Mouse (Mus musculus): ENCODE data around the gene Galnt9. TPM values are rescaled to one million over a fixed set of nuclear protein-coding genes. Genes with fewer than 3 reads are reported as not detected.
A peak's percentile ranks its signal among the peaks of the same experiment; 100 is the strongest.

The Galnt9 gene
- polyA plus RNA-seq, 1 experiment from 2014 or later: 15.5 TPM

DNA sequence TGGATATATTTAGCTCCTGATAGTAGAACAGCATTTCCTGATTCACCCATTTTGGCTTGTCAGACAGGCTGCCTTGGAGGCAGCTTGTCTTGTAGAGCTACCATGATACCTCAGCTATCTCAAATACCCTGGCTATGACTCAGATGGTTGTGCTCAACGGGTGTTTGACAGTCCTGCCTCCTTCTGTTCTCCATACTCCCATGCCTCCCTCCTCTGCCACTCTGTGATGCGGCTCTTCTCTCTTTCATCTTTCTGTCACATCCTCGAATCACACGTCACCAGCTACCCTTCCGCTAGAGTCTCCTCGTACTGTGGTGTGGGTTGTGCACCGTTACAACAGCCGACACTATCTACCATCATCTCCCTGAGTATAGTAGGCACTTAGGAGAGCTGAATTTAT is 50.3 kb downstream of the Galnt9 start:
- WGBS: 91% methylated on average over 8 of the region's 8 CpGs
- Histone ChIP-seq H3K27ac (ENCODE audit: low read length) (no peak overlapping the region), H3K9me3 (ENCODE audit: control insufficient read depth, low read length) (no peaks in the 10 kb centered on the region), H3K27me3 (replicated peaks; ENCODE audit: control insufficient read depth, insufficient read depth, low read length) (no peaks in the 10 kb centered on the region), H3K36me3 (ENCODE audit: control insufficient read depth, insufficient read depth) (no peaks in the 10 kb centered on the region), H3K4me2 (ENCODE audit: low read length) (no peak overlapping the region), H3K4me1 (replicated peaks; ENCODE audit: control insufficient read depth, insufficient read depth, low read length) (peaks cover 8% of the 10 kb centered on the region), H3K4me3 (replicated peaks; ENCODE audit: low read length) (no peak overlapping the region), H3K9ac (replicated peaks; ENCODE audit: low read depth, low read length) (no peak overlapping the region)
- no peak for ATAC-seq

DNA sequence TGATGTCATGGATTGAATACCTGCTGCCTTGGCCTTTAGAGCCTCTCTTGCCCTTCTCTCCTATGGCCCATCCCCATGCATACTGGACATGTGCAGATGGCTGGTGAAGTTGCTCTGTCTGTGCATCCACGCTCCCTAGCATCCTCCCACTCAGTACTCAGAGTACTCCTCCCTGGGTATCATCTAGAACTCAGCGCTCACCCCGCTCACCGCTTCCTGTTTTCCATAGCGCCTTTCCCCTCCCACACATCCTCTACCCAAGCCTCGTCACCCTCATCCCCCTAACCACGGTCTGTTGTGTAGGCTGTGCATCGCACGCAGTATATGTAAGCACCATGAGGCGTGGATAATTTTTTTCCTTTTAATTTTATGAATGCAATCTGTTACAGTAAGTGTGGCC is 51.2 kb downstream of the Galnt9 start:
- no peak; the same call in 1 of the 2 replicates for ATAC-seq
- Histone ChIP-seq H3K4me2 (ENCODE audit: low read length) (no peak overlapping the region), H3K4me1 (replicated peaks; ENCODE audit: control insufficient read depth, insufficient read depth, low read length) (peaks cover 8% of the 10 kb centered on the region), H3K9me3 (ENCODE audit: control insufficient read depth, low read length) (no peaks in the 10 kb centered on the region), H3K4me3 (replicated peaks; ENCODE audit: low read length) (no peak overlapping the region), H3K36me3 (ENCODE audit: control insufficient read depth, insufficient read depth) (no peaks in the 10 kb centered on the region), H3K27me3 (replicated peaks; ENCODE audit: control insufficient read depth, insufficient read depth, low read length) (no peaks in the 10 kb centered on the region), H3K9ac (replicated peaks; ENCODE audit: low read depth, low read length) (no peak overlapping the region), H3K27ac (ENCODE audit: low read length) (no peak overlapping the region)
- 93% methylated on average over 10 of the region's 10 CpGs for WGBS

DNA sequence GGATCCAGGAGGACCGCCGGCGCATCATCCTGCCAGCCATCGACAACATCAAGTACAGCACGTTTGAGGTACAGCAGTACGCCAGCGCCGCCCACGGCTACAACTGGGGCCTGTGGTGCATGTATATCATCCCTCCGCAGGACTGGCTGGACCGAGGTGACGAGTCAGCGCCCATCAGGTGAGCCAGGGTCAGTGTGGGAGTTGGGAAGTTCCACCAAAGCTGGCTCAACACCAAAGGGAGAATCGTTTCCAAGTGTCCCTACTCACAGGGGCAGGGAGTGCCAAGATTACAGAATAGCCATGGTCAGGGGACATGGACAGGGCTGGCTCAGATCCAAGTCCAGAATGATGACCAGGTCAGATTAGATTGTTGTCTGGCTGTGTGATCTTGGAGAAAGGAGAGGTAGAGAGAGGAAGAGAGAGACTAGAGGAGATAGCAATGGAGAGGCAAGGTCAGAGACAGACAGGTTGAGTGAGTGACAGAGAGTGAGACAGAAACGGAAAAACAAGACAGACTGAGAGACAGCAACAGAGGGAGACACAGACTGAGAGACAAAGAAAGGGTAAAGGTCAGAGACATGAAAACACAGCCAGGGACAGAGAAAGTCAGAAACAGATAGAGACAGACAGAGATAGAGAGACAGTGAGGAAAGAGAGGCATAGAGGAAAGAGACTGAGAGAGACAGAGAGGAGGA is 52.1 kb downstream of the Galnt9 start:
- WGBS: 90% methylated on average over 15 of the region's 15 CpGs

DNA sequence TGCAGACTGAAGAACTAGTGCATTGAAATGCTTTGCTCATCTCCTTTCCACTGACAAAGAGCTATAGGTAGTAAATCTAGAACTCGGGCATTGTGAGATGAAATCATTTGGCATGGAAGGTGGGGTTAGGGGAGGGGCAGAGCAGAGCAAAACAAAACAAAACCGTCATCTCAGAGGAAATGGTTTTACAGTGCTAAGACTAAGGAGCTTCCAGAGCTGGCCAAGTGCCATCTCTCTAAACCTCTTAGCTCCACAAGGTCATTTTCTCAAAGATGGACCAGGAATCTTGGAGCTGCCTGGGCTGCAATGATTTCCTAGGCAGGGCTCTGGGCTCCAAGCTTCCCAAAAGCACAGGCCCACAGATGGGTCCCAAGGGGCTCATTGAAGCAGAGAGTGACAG is 53.3 kb downstream of the Galnt9 start:
- H3K9ac ChIP-seq (replicated peaks; ENCODE audit: low read depth, low read length): no peak overlapping the region
- no peak overlapping the region for H3K4me2 ChIP-seq (ENCODE audit: low read length)
- no peak overlapping the region for H3K4me3 ChIP-seq (replicated peaks; ENCODE audit: low read length)
- no peak overlapping the region for H3K27ac ChIP-seq (ENCODE audit: low read length)
- H3K27me3 ChIP-seq (replicated peaks; ENCODE audit: control insufficient read depth, insufficient read depth, low read length): no peaks in the 10 kb centered on the region
- peaks cover 8% of the 10 kb centered on the region for H3K4me1 ChIP-seq (replicated peaks; ENCODE audit: control insufficient read depth, insufficient read depth, low read length)
- H3K36me3 ChIP-seq (ENCODE audit: control insufficient read depth, insufficient read depth): no peaks in the 10 kb centered on the region
- ATAC-seq: no peak
- H3K9me3 ChIP-seq (ENCODE audit: control insufficient read depth, low read length): no peaks in the 10 kb centered on the region
- WGBS: 51% methylated on average over 2 of the region's 2 CpGs

More for the DNA sequence above, 52.1 kb downstream of the Galnt9 start:
- Histone ChIP-seq H3K4me3 (replicated peaks; ENCODE audit: low read length) (no peak overlapping the region), H3K27me3 (replicated peaks; ENCODE audit: control insufficient read depth, insufficient read depth, low read length) (no peaks in the 10 kb centered on the region), H3K36me3 (ENCODE audit: control insufficient read depth, insufficient read depth) (no peaks in the 10 kb centered on the region), H3K9me3 (ENCODE audit: control insufficient read depth, low read length) (no peaks in the 10 kb centered on the region), H3K4me1 (replicated peaks; ENCODE audit: control insufficient read depth, insufficient read depth, low read length) (peaks cover 8% of the 10 kb centered on the region), H3K4me2 (ENCODE audit: low read length) (no peak overlapping the region), H3K27ac (ENCODE audit: low read length) (no peak overlapping the region), H3K9ac (replicated peaks; ENCODE audit: low read depth, low read length) (no peak overlapping the region)
- no peak for ATAC-seq

DNA sequence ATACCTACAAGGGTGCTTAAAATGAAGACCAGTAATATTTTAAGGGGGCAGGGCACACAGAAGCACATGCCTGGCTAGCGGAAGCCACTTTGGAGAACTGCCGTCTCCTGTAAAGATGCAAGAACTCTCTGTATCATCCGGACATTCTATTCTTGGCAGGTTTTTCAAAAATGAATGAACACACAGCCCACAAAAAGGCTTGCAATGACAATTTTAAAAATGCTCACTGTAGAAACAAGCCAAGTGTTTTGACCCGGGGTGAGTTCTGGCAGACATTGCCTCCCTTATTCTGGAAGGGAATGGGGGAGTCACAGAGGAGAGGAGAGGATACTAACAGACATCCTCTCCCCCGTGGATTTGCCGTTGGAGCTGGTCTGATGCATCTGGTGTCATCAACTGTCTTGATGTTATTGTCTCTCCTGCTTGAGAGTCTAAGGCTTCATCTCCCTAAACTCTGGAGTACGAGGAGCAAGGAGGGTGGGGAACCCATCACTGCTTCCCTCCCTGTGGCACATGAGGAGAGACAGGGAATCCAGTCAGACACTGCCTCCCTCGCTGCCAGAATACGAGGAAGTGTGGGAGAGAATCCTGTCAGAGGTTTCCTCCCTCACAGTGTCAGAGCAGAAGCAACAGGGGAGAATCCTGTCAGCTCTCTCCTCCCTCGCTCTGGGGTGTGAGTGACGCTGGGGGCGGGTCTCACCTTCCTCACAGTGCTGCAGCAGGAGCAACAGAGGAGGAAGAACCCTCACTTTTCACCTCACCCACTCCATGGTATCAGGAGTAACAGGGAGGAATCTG is 54.3 kb downstream of the Galnt9 start:
- ATAC-seq: peak; percentile 85
- Histone ChIP-seq H3K36me3 (ENCODE audit: control insufficient read depth, insufficient read depth) (no peaks in the 10 kb centered on the region), H3K4me1 (replicated peaks; ENCODE audit: control insufficient read depth, insufficient read depth, low read length) (peaks cover 8% of the 10 kb centered on the region), H3K27me3 (replicated peaks; ENCODE audit: control insufficient read depth, insufficient read depth, low read length) (no peaks in the 10 kb centered on the region), H3K27ac (ENCODE audit: low read length) (no peak overlapping the region), H3K9me3 (ENCODE audit: control insufficient read depth, low read length) (no peaks in the 10 kb centered on the region), H3K4me2 (ENCODE audit: low read length) (no peak overlapping the region), H3K4me3 (replicated peaks; ENCODE audit: low read length) (no peak overlapping the region), H3K9ac (replicated peaks; ENCODE audit: low read depth, low read length) (no peak overlapping the region)
- 30% methylated on average over 12 of the region's 12 CpGs for WGBS

DNA sequence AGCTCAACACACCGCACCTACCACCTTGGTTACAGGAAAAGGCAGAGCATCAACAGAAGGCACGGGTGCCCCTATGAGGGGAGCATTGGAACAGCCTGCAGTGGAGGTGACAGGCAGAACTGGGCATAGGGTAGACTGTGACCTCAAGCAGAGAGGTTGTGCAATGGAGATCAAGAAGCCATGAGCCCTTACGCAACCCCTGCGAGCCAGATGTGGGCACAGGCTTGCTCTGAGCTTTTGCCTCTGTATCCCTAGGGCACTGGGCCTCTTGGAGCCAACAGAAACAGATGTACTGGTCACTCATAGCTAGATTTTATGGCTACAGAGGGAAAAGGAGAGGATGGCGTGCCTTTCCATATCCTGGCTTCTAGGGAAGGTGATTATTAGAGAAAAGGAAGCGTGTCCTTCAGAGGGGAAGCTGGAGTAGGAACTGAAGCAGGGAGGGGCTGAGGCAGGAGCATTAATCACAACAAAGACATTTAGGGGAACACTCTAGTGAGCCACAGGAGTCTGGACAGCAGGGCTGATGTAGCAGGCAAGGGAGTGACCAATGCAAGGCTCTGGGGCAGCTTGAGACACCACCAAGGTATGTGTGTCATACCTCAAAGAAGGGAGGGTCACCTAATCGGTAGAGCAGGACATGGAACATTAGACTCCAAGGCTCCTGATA is 59.0 kb downstream of the Galnt9 start:
- no peaks in the 10 kb centered on the region for H3K36me3 ChIP-seq (ENCODE audit: control insufficient read depth, insufficient read depth)
- H3K9ac ChIP-seq (replicated peaks; ENCODE audit: low read depth, low read length): no peak overlapping the region
- no peak overlapping the region for H3K4me3 ChIP-seq (replicated peaks; ENCODE audit: low read length)
- H3K27ac ChIP-seq (ENCODE audit: low read length): no peak overlapping the region
- ATAC-seq: no peak
- H3K9me3 ChIP-seq (ENCODE audit: control insufficient read depth, low read length): no peaks in the 10 kb centered on the region
- WGBS: 89% methylated on average over 7 of the region's 7 CpGs
- H3K27me3 ChIP-seq (replicated peaks; ENCODE audit: control insufficient read depth, insufficient read depth, low read length): no peaks in the 10 kb centered on the region
- H3K4me2 ChIP-seq (ENCODE audit: low read length): no peak overlapping the region
- H3K4me1 ChIP-seq (replicated peaks; ENCODE audit: control insufficient read depth, insufficient read depth, low read length): peaks cover 4% of the 10 kb centered on the region

DNA sequence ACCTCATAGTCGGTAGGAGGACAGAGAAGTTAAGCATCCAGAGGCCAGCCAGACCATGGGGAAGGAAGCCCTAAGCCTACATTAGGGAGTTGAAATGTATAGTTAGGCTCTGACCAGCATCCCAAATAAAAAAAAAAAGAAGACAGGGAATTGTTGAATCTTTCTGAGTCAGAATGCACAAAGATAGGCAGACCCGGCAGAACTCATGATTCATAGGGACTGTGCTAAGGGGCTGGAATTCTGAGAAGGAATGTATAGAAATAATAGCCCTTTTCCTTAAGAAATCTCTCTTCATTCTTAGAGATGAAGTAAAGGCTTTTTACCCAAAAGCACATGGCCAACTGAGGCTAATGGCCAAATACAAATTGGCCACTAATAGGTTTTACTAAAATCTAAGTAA is 60.2 kb downstream of the Galnt9 start:
- no peaks in the 10 kb centered on the region for H3K9me3 ChIP-seq (ENCODE audit: control insufficient read depth, low read length)
- H3K36me3 ChIP-seq (ENCODE audit: control insufficient read depth, insufficient read depth): no peaks in the 10 kb centered on the region
- H3K4me2 ChIP-seq (ENCODE audit: low read length): no peak overlapping the region
- H3K4me1 ChIP-seq (replicated peaks; ENCODE audit: control insufficient read depth, insufficient read depth, low read length): no peaks in the 10 kb centered on the region
- H3K27me3 ChIP-seq (replicated peaks; ENCODE audit: control insufficient read depth, insufficient read depth, low read length): no peaks in the 10 kb centered on the region
- H3K4me3 ChIP-seq (replicated peaks; ENCODE audit: low read length): no peak overlapping the region
- 74% methylated on average over 2 of the region's 2 CpGs for WGBS
- no peak overlapping the region for H3K9ac ChIP-seq (replicated peaks; ENCODE audit: low read depth, low read length)
- ATAC-seq: no peak
- no peak overlapping the region for H3K27ac ChIP-seq (ENCODE audit: low read length)

DNA sequence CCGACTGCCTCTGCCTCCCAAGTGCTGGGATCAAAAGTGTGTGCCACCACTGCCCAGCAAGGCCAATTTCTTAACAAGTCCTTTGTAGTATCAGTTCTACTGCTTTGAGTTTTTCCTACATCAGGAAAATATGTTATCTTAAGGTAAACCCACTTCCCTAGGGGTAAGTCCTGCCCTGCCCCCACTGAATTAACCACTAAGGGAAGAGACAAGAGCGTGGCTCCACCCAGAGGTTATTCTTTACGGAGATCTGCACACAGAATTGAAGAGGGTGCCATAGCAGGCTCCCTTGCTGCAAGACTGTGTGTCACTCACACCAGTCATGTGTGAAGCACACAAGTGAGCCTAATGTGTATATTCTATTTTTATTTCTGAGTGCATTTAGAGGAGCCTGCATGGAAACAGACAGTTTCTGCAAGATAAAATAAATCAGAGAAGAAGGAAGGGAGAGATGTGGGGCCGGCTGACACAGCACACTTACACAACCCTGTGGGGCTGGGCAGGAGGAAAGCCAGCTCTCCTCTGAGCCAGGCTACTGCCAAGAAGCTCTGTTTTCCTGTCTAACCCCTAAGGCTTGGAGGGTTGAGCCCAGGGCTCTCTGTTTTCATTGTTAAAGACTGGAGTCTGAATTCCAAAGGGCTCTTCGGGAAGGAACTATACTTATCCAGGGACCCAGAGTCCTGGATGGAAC is 61.5 kb downstream of the Galnt9 start:
- Histone ChIP-seq H3K4me1 (replicated peaks; ENCODE audit: control insufficient read depth, insufficient read depth, low read length) (peaks cover 6% of the 10 kb centered on the region; the same call in 1 of the 2 replicates), H3K4me3 (replicated peaks; ENCODE audit: low read length) (no peak overlapping the region), H3K9ac (replicated peaks; ENCODE audit: low read depth, low read length) (no peak overlapping the region), H3K9me3 (ENCODE audit: control insufficient read depth, low read length) (no peaks in the 10 kb centered on the region), H3K36me3 (ENCODE audit: control insufficient read depth, insufficient read depth) (no peaks in the 10 kb centered on the region), H3K27ac (ENCODE audit: low read length) (no peak overlapping the region), H3K4me2 (ENCODE audit: low read length) (no peak overlapping the region), H3K27me3 (replicated peaks; ENCODE audit: control insufficient read depth, insufficient read depth, low read length) (no peaks in the 10 kb centered on the region)
- 55% methylated on average over 5 of the region's 5 CpGs for WGBS
- no peak for ATAC-seq

DNA sequence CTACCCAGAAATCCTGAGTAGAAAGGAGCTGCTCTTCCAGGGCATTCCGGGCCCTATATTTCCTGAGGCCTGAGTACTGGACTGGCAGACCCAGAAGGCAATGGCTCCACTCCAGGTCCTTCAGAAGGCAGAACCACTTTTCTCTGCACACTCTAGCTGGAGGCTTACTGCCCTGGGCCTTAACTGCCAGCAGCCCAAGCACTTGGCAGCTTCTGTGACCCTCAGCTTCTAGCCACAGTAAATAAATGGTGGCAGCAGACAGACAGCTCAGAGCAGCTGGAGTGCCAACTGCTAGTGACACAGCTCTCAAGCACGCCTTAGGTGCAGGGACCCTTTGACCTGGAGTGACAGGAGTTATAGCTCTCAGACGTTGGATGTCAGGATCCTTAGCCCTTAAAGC is 63.6 kb downstream of the Galnt9 start:
- no peaks in the 10 kb centered on the region for H3K27me3 ChIP-seq (replicated peaks; ENCODE audit: control insufficient read depth, insufficient read depth, low read length)
- no peak overlapping the region for H3K27ac ChIP-seq (ENCODE audit: low read length)
- 76% methylated on average over 3 of the region's 3 CpGs for WGBS
- no peak overlapping the region for H3K9ac ChIP-seq (replicated peaks; ENCODE audit: low read depth, low read length)
- H3K4me2 ChIP-seq (ENCODE audit: low read length): no peak overlapping the region
- ATAC-seq: no peak
- no peaks in the 10 kb centered on the region for H3K36me3 ChIP-seq (ENCODE audit: control insufficient read depth, insufficient read depth)
- no peak overlapping the region for H3K4me3 ChIP-seq (replicated peaks; ENCODE audit: low read length)
- no peaks in the 10 kb centered on the region for H3K9me3 ChIP-seq (ENCODE audit: control insufficient read depth, low read length)
- peaks cover 13% of the 10 kb centered on the region for H3K4me1 ChIP-seq (replicated peaks; ENCODE audit: control insufficient read depth, insufficient read depth, low read length)

All from forebrain, embryonic 16.5 days (tissue).